ENCODE assay signal across 22 mouse cellular contexts in the genomic region with DNA sequence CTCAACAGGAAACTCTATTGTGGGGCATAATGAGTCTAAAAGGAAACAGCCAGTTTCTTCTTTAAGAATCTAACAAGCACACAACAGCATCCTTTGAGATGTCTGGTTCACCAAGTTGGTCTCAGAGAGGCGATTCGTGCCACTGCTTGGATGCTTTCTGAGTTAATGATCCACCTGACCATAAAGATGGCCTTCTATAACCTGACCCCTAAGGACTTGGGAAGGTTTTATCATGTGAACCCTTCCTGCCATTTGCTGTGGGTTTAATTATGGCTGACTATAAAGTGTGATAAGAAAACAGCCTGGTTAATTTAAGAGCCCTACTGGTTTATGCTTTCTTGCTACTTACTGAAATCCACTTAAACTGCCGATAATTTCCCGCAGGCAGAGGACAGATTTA.
DNase-seq lines count a peak whose midpoint lies in the region; ATAC-seq and TF ChIP-seq lines count a peak whose summit lies in the region.
"Had no signal": no experiment of that assay in that cellular context is flagged by ENCODE, and none has a peak within 500 bp of the region (broad histone marks: within the 10 kb centered on the region; RNA-seq: fewer than 3 reads in every experiment).

No protein-coding gene starts in this region.

- no peak for ATAC-seq in kidney, embryonic 14.5 days (ENCODE audit: low FRiP score, low TSS enrichment)
- ATAC-seq in kidney, embryonic 16.5 days (ENCODE audit: low FRiP score, low TSS enrichment): peak; percentile 69
- no peak for ATAC-seq in megakaryocyte, adult 5-6 weeks (ENCODE audit: poor library complexity, severe bottlenecking)
- ATAC-seq: CD4-positive, CD25-positive, alpha-beta regulatory T cell, adult 4 months; forebrain, embryonic 14.5 days; forebrain, postnatal 0 days had no signal

- no peaks in the 10 kb centered on the region for H3K36me3 ChIP-seq in kidney, adult 2 months (ENCODE audit: control insufficient read depth, insufficient read depth, low read length)
- H3K36me3 ChIP-seq in kidney, embryonic 14.5 days (ENCODE audit: control insufficient read depth, insufficient read depth, low read length): no peaks in the 10 kb centered on the region
- no peaks in the 10 kb centered on the region for H3K36me3 ChIP-seq in kidney, embryonic 16.5 days (ENCODE audit: insufficient read depth, low read length)
- H3K36me3 ChIP-seq: embryonic facial prominence, embryonic 12.5 days; embryonic facial prominence, embryonic 15.5 days; heart, embryonic 10.5 days; heart, embryonic 13.5 days; hindbrain, embryonic 12.5 days; hindbrain, embryonic 15.5 days had no signal

- 0 out of 2 replicates have a peak overlapping the region, but pooled peaks have one; percentile 9 for H3K27ac ChIP-seq in kidney, adult 2 months (ENCODE audit: insufficient read depth, low read depth, low read length)
- no peak overlapping the region; the same call in 1 of the 2 replicates for H3K27ac ChIP-seq in kidney, embryonic 14.5 days (ENCODE audit: low read depth, low read length)
- H3K27ac ChIP-seq in kidney, embryonic 16.5 days (ENCODE audit: low read length): peak overlapping the region; percentile 27
- H3K27ac ChIP-seq: embryonic facial prominence, embryonic 12.5 days; embryonic facial prominence, embryonic 15.5 days; heart, adult 2 months; heart, embryonic 10.5 days; heart, embryonic 13.5 days; hindbrain, embryonic 12.5 days; hindbrain, embryonic 15.5 days had no signal

- DNase-seq in kidney, adult 2 months: peak; percentile 34
- DNase-seq in kidney, adult 8-10 months: no peak
- DNase-seq in forelimb bud, embryonic 11.5 days (ENCODE audit: low read depth, low spot score): peak; percentile 2
- DNase-seq: adrenal gland, postnatal 10 days; adrenal gland, postnatal 36 days; cerebellum, adult 2 months; cerebellum, adult 9-11 months; cerebellum, postnatal 25 days; forebrain, postnatal 0 days; gastrocnemius, postnatal 25 days; heart, adult 2 months had no signal

- no peak for TF ChIP-seq CTCF in kidney, adult 2 months (conservative IDR thresholded peaks at IDR 0.05; ENCODE audit: insufficient read depth, insufficient read length, low read depth, low read length)

- peaks cover 7% of the 10 kb centered on the region; the same call in 1 of the 2 replicates for H3K4me1 ChIP-seq in kidney, adult 2 months (ENCODE audit: control insufficient read depth, insufficient read depth, low read length)
- no peaks in the 10 kb centered on the region for H3K4me1 ChIP-seq in kidney, embryonic 14.5 days (ENCODE audit: control insufficient read depth, insufficient read depth, low read length)
- H3K4me1 ChIP-seq in kidney, embryonic 16.5 days (ENCODE audit: insufficient read depth, low read length): peaks cover 4% of the 10 kb centered on the region; the same call in 1 of the 2 replicates
- H3K4me1 ChIP-seq: embryonic facial prominence, embryonic 12.5 days; embryonic facial prominence, embryonic 15.5 days; heart, embryonic 10.5 days; heart, embryonic 13.5 days; hindbrain, embryonic 12.5 days; hindbrain, embryonic 15.5 days had no signal

- H3K4me3 ChIP-seq in kidney, adult 2 months (ENCODE audit: insufficient read depth, low read depth, low read length): no peak overlapping the region
- H3K4me3 ChIP-seq in kidney, embryonic 14.5 days (ENCODE audit: low read length): no peak overlapping the region
- no peak overlapping the region for H3K4me3 ChIP-seq in kidney, embryonic 16.5 days (ENCODE audit: low read length)
- H3K4me3 ChIP-seq: embryonic facial prominence, embryonic 12.5 days; embryonic facial prominence, embryonic 15.5 days; heart, adult 2 months; heart, embryonic 10.5 days; heart, embryonic 13.5 days; hindbrain, embryonic 12.5 days; hindbrain, embryonic 15.5 days had no signal

- no peak overlapping the region for H3K9ac ChIP-seq in kidney, embryonic 14.5 days (ENCODE audit: low read depth, low read length)
- no peak overlapping the region for H3K9ac ChIP-seq in kidney, embryonic 16.5 days (replicated peaks; ENCODE audit: low read length)
- H3K9ac ChIP-seq: embryonic facial prominence, embryonic 12.5 days; embryonic facial prominence, embryonic 15.5 days; forebrain, postnatal 0 days; heart, embryonic 13.5 days; hindbrain, embryonic 12.5 days; hindbrain, embryonic 15.5 days had no signal

- TF ChIP-seq POLR2A in kidney, adult 2 months (IDR thresholded peaks at IDR 0.05; ENCODE audit: low read depth, low read length): no peak

- 41% methylated on average over 4 of the region's 4 CpGs for WGBS in kidney, adult 2 months
- 40% methylated on average over 4 of the region's 4 CpGs for WGBS in kidney, embryonic 14.5 days
- WGBS in kidney, embryonic 16.5 days: 43% methylated on average over 4 of the region's 4 CpGs

- H3K27me3 ChIP-seq in kidney, adult 2 months (replicated peaks; ENCODE audit: control insufficient read depth, insufficient read depth, low read length): no peaks in the 10 kb centered on the region
- no peaks in the 10 kb centered on the region for H3K27me3 ChIP-seq in kidney, embryonic 14.5 days (ENCODE audit: control insufficient read depth, insufficient read depth, low read length)
- H3K27me3 ChIP-seq in kidney, embryonic 16.5 days (ENCODE audit: insufficient read depth, low read length): no peaks in the 10 kb centered on the region
- H3K27me3 ChIP-seq: embryonic facial prominence, embryonic 12.5 days; embryonic facial prominence, embryonic 15.5 days; heart, embryonic 13.5 days; hindbrain, embryonic 12.5 days; hindbrain, embryonic 15.5 days had no signal

- no peaks in the 10 kb centered on the region for H3K9me3 ChIP-seq in kidney, embryonic 14.5 days (ENCODE audit: control insufficient read depth, low read length)
- no peaks in the 10 kb centered on the region for H3K9me3 ChIP-seq in kidney, embryonic 16.5 days (ENCODE audit: low read length)
- H3K9me3 ChIP-seq: embryonic facial prominence, embryonic 12.5 days; embryonic facial prominence, embryonic 15.5 days; heart, embryonic 10.5 days; heart, embryonic 13.5 days; hindbrain, embryonic 12.5 days; hindbrain, embryonic 15.5 days had no signal

- H3K4me2 ChIP-seq in kidney, embryonic 14.5 days (replicated peaks; ENCODE audit: low read depth, low read length): no peak overlapping the region
- H3K4me2 ChIP-seq in kidney, embryonic 16.5 days (replicated peaks; ENCODE audit: low read depth, low read length): no peak overlapping the region
- H3K4me2 ChIP-seq: embryonic facial prominence, embryonic 12.5 days; embryonic facial prominence, embryonic 15.5 days; heart, embryonic 13.5 days; hindbrain, embryonic 12.5 days; hindbrain, embryonic 15.5 days had no signal

Comparison
In these comparisons a context has a peak if more than half of its experiments do, and no peak if none do; other contexts are left out.
1. DNase-seq: peak in kidney, adult 2 months (single experiment) and forelimb bud, embryonic 11.5 days (single experiment); none in kidney, adult 8-10 months (0 of 2).